ENCODE assay signal across 19 mouse cellular contexts in genomic region chr13:97175520-97176264, GRCm38 (mm10). TPM values are rescaled to one million over a fixed set of nuclear protein-coding genes. Genes with fewer than 3 reads are reported as not detected.
DNase-seq lines count a peak whose midpoint lies in the region; TF ChIP-seq lines count a peak whose summit lies in the region.
"Had no signal": no experiment of that assay in that cellular context is flagged by ENCODE, and none has a peak within 500 bp of the region (broad histone marks: within the 10 kb centered on the region; RNA-seq: fewer than 3 reads in every experiment).

No protein-coding gene starts in this region.

- H3K4me1 ChIP-seq in cortical plate, adult 2 months (ENCODE audit: control insufficient read depth, insufficient read depth, low read length): no peaks in the 10 kb centered on the region; the same call in 1 of the 2 replicates
- H3K4me1 ChIP-seq: embryonic facial prominence, embryonic 15.5 days; hindbrain, embryonic 13.5 days; limb, embryonic 12.5 days; neural tube, embryonic 12.5 days had no signal

- DNase-seq in layer of hippocampus, adult 2 months (ENCODE audit: low spot score in 2 of 2): no peak
- DNase-seq in layer of hippocampus, adult 18-20 months (ENCODE audit: low spot score in 2 of 2): no peak
- DNase-seq in kidney, adult 8-10 months: peak; percentile 65 to 76
- DNase-seq in lung, postnatal 36 days: peak; percentile 54
- no peak for DNase-seq in thymus, adult 18-20 months
- DNase-seq in neural tube, embryonic 10.5 days (ENCODE audit: extremely low spot score, low spot score): no peak
- DNase-seq: adrenal gland, postnatal 36 days; cerebellum, adult 11-12 months; cerebellum, postnatal 25 days; heart, postnatal 10 days; thymus, postnatal 36 days had no signal

- no peak for TF ChIP-seq POLR2A in cortical plate, adult 2 months (IDR thresholded peaks at IDR 0.05; ENCODE audit: extremely low read depth, insufficient read depth, low read length)

- H3K27ac ChIP-seq in layer of hippocampus, adult 2 months: peak overlapping the region; percentile 28; the same call in 1 of the 2 replicates
- 0 out of 2 replicates have a peak overlapping the region, but pooled peaks have one; percentile 24 for H3K27ac ChIP-seq in cortical plate, adult 2 months (ENCODE audit: insufficient read depth, low read length)
- H3K27ac ChIP-seq: embryonic facial prominence, embryonic 15.5 days; hindbrain, embryonic 13.5 days; kidney, postnatal 0 days; limb, embryonic 12.5 days; liver, embryonic 14.5 days; midbrain, embryonic 12.5 days; neural tube, embryonic 12.5 days had no signal

- no peak for TF ChIP-seq CTCF in layer of hippocampus, adult 2 months (conservative IDR thresholded peaks at IDR 0.05)
- TF ChIP-seq CTCF in cortical plate, adult 2 months (IDR thresholded peaks at IDR 0.05; ENCODE audit: extremely low read depth, insufficient read depth, low read length): no peak

- no peak overlapping the region for H3K4me3 ChIP-seq in layer of hippocampus, adult 2 months
- no peak overlapping the region for H3K4me3 ChIP-seq in cortical plate, adult 2 months (ENCODE audit: insufficient read depth, low read length)
- H3K4me3 ChIP-seq: embryonic facial prominence, embryonic 15.5 days; hindbrain, embryonic 13.5 days; limb, embryonic 12.5 days; midbrain, embryonic 12.5 days; neural tube, embryonic 12.5 days had no signal

RNA-seq across cellular contexts. Expression of gene Hexb, which starts 22.5 kb away (rescaled TPM):
- total RNA-seq in layer of hippocampus, adult 2 months (2021): 100 to 1,000 TPM; 118 to 124 TPM
- 100 to 1,000 TPM; 121 to 138 TPM for total RNA-seq in layer of hippocampus, adult 18-20 months (2021)
- polyA plus RNA-seq in cortical plate, adult 2 months (2012; rRNA removed): 160 and 173 TPM in 2 replicates

RNA-seq across cellular contexts. Expression of gene Gfm2, which starts 38.0 kb away (rescaled TPM):
- 10 to 100 TPM; 30.0 to 31.2 TPM for total RNA-seq in layer of hippocampus, adult 2 months (2021)
- 10 to 100 TPM; 24.4 to 24.6 TPM for total RNA-seq in layer of hippocampus, adult 18-20 months (2021)
- 33.2 and 37.3 TPM in 2 replicates for polyA plus RNA-seq in cortical plate, adult 2 months (2012; rRNA removed)

RNA-seq across cellular contexts. Expression of gene Nsa2, which starts 38.0 kb away (rescaled TPM):
- 10 to 100 TPM; 51.3 to 52.3 TPM for total RNA-seq in layer of hippocampus, adult 2 months (2021)
- 10 to 100 TPM; 52.3 TPM for total RNA-seq in layer of hippocampus, adult 18-20 months (2021)
- polyA plus RNA-seq in cortical plate, adult 2 months (2012; rRNA removed): 44.3 and 55.4 TPM in 2 replicates

Comparison
In these comparisons a context has a peak if more than half of its experiments do, and no peak if none do; other contexts are left out.
1. DNase-seq: peak in kidney, adult 8-10 months (2 of 2) and lung, postnatal 36 days (single experiment); none in layer of hippocampus, adult 2 months (0 of 2), layer of hippocampus, adult 18-20 months (0 of 2), thymus, adult 18-20 months (0 of 2) and neural tube, embryonic 10.5 days (single experiment).